In the genomic region with DNA sequence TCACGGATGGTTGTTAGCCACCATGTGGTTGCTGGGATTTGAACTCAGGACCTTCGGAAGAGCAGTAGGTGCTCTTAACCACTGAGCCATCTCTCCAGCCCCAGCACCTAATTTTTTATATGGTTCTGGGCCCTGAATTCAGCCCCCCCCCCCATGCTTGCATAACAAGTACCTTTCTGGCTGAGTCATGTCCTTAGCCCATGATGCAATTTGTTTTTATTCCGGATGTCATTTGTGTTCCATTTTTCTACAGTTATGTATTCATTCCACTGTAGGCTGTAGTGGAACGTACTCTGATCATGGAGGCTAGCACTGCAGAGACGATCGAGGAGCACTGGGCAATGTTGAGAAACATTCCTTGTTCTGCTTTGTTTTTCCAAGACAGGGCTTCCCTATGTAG, we compare ENCODE assay signal across 35 mouse cellular contexts.
"Had no signal": no experiment of that assay in that cellular context is flagged by ENCODE, and none has a peak within 500 bp of the region (broad histone marks: within the 10 kb centered on the region; RNA-seq: fewer than 3 reads in every experiment).

No protein-coding gene starts in this region.

- H3K4me1 ChIP-seq: heart, embryonic 12.5 days; heart, embryonic 15.5 days; hindbrain, embryonic 12.5 days; hindbrain, embryonic 13.5 days; hindbrain, embryonic 15.5 days had no signal

- H3K27me3 ChIP-seq: heart, embryonic 12.5 days; heart, embryonic 13.5 days; heart, embryonic 15.5 days; hindbrain, embryonic 12.5 days; hindbrain, embryonic 13.5 days; hindbrain, embryonic 15.5 days; intestine, embryonic 15.5 days; kidney, embryonic 15.5 days had no signal

- ATAC-seq: hindbrain, embryonic 16.5 days; hindbrain, postnatal 0 days; inflammation-experienced regulatory T-cells, adult 6 months; intestine, embryonic 15.5 days; intestine, embryonic 16.5 days; intestine, postnatal 0 days had no signal

- H3K9ac ChIP-seq: heart, embryonic 13.5 days; heart, embryonic 15.5 days; hindbrain, embryonic 12.5 days; hindbrain, embryonic 13.5 days; hindbrain, embryonic 14.5 days; hindbrain, embryonic 15.5 days; intestine, embryonic 15.5 days; kidney, embryonic 15.5 days had no signal

- DNase-seq: heart, postnatal 10 days; heart, postnatal 14 days; heart, postnatal 36 days; heart, postnatal 4 days; kidney, adult 11 months; kidney, adult 18-20 months; kidney, adult 2 months; kidney, adult 8-10 months; kidney, adult 9 months; kidney, postnatal 10 days; kidney, postnatal 14 days; kidney, postnatal 25 days; kidney, postnatal 36 days; kidney, postnatal 4 days; layer of hippocampus, adult 9-11 months; layer of hippocampus, postnatal 36 days had no signal

- H3K4me3 ChIP-seq: heart, embryonic 12.5 days; heart, embryonic 13.5 days; heart, embryonic 15.5 days; hindbrain, embryonic 10.5 days; hindbrain, embryonic 12.5 days; hindbrain, embryonic 13.5 days; hindbrain, embryonic 15.5 days; intestine, embryonic 15.5 days; kidney, embryonic 15.5 days; layer of hippocampus, adult 2 months; left cerebral cortex, adult 2 months had no signal

- H3K27ac ChIP-seq: heart, embryonic 13.5 days; heart, embryonic 15.5 days; hindbrain, embryonic 10.5 days; hindbrain, embryonic 12.5 days; hindbrain, embryonic 13.5 days; hindbrain, embryonic 14.5 days; hindbrain, embryonic 15.5 days; hindbrain, postnatal 0 days; intestine, embryonic 15.5 days; kidney, embryonic 15.5 days; kidney, postnatal 0 days; layer of hippocampus, adult 2 months; left cerebral cortex, adult 2 months had no signal

- H3K9me3 ChIP-seq: heart, embryonic 12.5 days; heart, embryonic 13.5 days; heart, embryonic 15.5 days; hindbrain, embryonic 10.5 days; hindbrain, embryonic 12.5 days; hindbrain, embryonic 13.5 days; hindbrain, embryonic 15.5 days; intestine, embryonic 15.5 days; kidney, embryonic 15.5 days had no signal

- H3K4me2 ChIP-seq: heart, embryonic 11.5 days; heart, embryonic 12.5 days; heart, embryonic 13.5 days; heart, embryonic 15.5 days; hindbrain, embryonic 12.5 days; hindbrain, embryonic 13.5 days; hindbrain, embryonic 14.5 days; hindbrain, embryonic 15.5 days; intestine, embryonic 15.5 days; kidney, embryonic 15.5 days had no signal

- H3K36me3 ChIP-seq: hindbrain, embryonic 15.5 days had no signal
